30 mouse cellular contexts compared by ENCODE assay signal in genomic region chr7:34584870-34585269, GRCm38 (mm10).
"Had no signal": no experiment of that assay in that cellular context is flagged by ENCODE, and none has a peak within 500 bp of the region (broad histone marks: within the 10 kb centered on the region; RNA-seq: fewer than 3 reads in every experiment).

No protein-coding gene starts in this region.

- H3K4me3 ChIP-seq: left cerebral cortex, adult 2 months; limb, embryonic 12.5 days; limb, embryonic 15.5 days; liver, embryonic 12.5 days; liver, embryonic 13.5 days; liver, embryonic 15.5 days; lung, embryonic 15.5 days; megakaryocyte, embryonic 14.5 days; midbrain, embryonic 10.5 days; midbrain, embryonic 12.5 days; midbrain, embryonic 13.5 days; midbrain, embryonic 15.5 days; neural tube, embryonic 12.5 days had no signal

- H3K4me2 ChIP-seq: limb, embryonic 12.5 days; limb, embryonic 15.5 days; liver, embryonic 11.5 days; liver, embryonic 12.5 days; liver, embryonic 13.5 days; liver, embryonic 15.5 days; lung, embryonic 14.5 days; lung, embryonic 15.5 days; midbrain, embryonic 11.5 days; midbrain, embryonic 12.5 days; midbrain, embryonic 13.5 days; midbrain, embryonic 15.5 days; neural tube, embryonic 12.5 days had no signal

- H3K4me1 ChIP-seq: limb, embryonic 12.5 days; limb, embryonic 15.5 days; liver, embryonic 12.5 days; liver, embryonic 13.5 days; liver, embryonic 15.5 days; lung, embryonic 15.5 days; megakaryocyte, embryonic 14.5 days; midbrain, embryonic 10.5 days; midbrain, embryonic 12.5 days; midbrain, embryonic 13.5 days; midbrain, embryonic 15.5 days; neural tube, embryonic 12.5 days had no signal

- DNase-seq: left cerebral cortex, postnatal 4 days; liver; liver, embryonic 13.5 days; liver, postnatal 0 days; lung, adult 18-20 months; lung, adult 2 months; lung, embryonic 14.5 days; lung, postnatal 10 days; lung, postnatal 14 days; lung, postnatal 36 days; lung, postnatal 4 days; midbrain, embryonic 14.5 days had no signal

- H3K9ac ChIP-seq: limb, embryonic 12.5 days; limb, embryonic 15.5 days; liver, embryonic 12.5 days; liver, embryonic 13.5 days; liver, embryonic 14.5 days; liver, embryonic 15.5 days; liver, postnatal 0 days; lung, embryonic 14.5 days; lung, embryonic 15.5 days; midbrain, embryonic 12.5 days; midbrain, embryonic 13.5 days; midbrain, embryonic 15.5 days; neural tube, embryonic 12.5 days had no signal

- ATAC-seq: liver, embryonic 12.5 days; liver, postnatal 0 days; lung, postnatal 0 days; midbrain, embryonic 13.5 days; midbrain, embryonic 15.5 days; midbrain, embryonic 16.5 days had no signal

- H3K27me3 ChIP-seq: limb, embryonic 12.5 days; limb, embryonic 15.5 days; liver, embryonic 12.5 days; liver, embryonic 13.5 days; liver, embryonic 15.5 days; lung, embryonic 15.5 days; megakaryocyte, embryonic 14.5 days; midbrain, embryonic 12.5 days; midbrain, embryonic 13.5 days; midbrain, embryonic 15.5 days; neural tube, embryonic 12.5 days had no signal

- H3K36me3 ChIP-seq: limb, embryonic 12.5 days; limb, embryonic 15.5 days; liver, embryonic 12.5 days; liver, embryonic 13.5 days; liver, embryonic 15.5 days; lung, embryonic 15.5 days; midbrain, embryonic 10.5 days; midbrain, embryonic 12.5 days; midbrain, embryonic 15.5 days; neural tube, embryonic 12.5 days had no signal

- H3K9me3 ChIP-seq: limb, embryonic 15.5 days had no signal

- H3K27ac ChIP-seq: left cerebral cortex, adult 2 months; limb, embryonic 12.5 days; limb, embryonic 15.5 days; liver, embryonic 12.5 days; liver, embryonic 13.5 days; liver, embryonic 14.5 days; liver, embryonic 15.5 days; lung, embryonic 15.5 days; macrophage; midbrain, embryonic 10.5 days; midbrain, embryonic 12.5 days; midbrain, embryonic 13.5 days; midbrain, embryonic 15.5 days; neural tube, embryonic 12.5 days had no signal
